Mouse (Mus musculus): ENCODE results near the gene Kcnh4.

Kcnh4 gene

DNA sequence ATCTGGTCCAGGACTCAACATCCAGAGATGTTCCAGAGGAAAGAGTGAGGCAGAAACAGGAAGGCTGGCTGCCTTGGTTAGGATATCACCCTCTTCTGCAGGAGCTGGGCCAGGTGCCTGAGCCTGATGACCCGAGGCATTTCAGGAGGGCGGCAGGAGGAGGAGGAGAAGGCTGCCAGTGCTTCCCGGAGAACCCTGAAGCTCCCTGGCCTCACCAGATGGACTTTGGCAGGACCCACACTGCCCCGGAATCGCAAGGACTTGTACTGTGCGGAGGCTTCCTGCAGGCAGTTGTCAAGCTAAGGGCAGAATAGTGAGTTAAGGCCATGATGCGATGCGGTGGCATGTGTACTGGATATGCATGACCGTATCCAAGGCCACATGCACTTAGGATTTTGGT lies 7.0 kb upstream of the Kcnh4 start:
- no peak for DNase-seq (ENCODE audit: extremely low read depth, low read depth)

- no peak for DNase-seq (ENCODE audit: extremely low read depth, low read depth)
Observed at GRCm38 (mm10) chr11:100762831-100763230, 3.1 kb upstream of the Kcnh4 start, which contains the start of gene Hcrt. Gene Hcrt (minus strand): TSS chr11:100762931.

DNA sequence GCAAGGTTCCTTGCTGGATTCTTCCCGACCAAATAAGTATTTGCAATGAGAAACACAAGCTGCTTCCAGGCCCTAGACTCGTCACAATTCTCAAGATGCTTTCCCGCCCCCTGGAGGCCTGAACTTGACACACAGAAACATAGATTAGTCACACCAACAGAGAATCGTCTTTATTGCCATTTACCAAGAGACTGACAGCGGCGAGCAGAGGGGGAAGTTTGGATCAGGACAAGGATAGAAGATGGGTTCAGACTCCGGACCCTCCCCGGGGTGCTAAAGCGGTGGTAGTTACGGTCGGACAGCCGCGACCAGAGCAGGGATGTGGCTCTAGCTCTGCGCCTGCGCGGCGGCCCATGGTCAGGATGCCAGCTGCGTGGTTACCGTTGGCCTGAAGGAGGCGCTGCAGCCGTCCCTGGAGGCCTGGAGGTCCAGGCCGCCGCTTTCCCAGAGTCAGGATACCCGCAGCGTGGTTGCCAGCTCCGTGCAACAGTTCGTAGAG lies 1.9 kb upstream of the Kcnh4 start:
- DNase-seq (ENCODE audit: extremely low read depth, low read depth) = peak; percentile 41

DNA sequence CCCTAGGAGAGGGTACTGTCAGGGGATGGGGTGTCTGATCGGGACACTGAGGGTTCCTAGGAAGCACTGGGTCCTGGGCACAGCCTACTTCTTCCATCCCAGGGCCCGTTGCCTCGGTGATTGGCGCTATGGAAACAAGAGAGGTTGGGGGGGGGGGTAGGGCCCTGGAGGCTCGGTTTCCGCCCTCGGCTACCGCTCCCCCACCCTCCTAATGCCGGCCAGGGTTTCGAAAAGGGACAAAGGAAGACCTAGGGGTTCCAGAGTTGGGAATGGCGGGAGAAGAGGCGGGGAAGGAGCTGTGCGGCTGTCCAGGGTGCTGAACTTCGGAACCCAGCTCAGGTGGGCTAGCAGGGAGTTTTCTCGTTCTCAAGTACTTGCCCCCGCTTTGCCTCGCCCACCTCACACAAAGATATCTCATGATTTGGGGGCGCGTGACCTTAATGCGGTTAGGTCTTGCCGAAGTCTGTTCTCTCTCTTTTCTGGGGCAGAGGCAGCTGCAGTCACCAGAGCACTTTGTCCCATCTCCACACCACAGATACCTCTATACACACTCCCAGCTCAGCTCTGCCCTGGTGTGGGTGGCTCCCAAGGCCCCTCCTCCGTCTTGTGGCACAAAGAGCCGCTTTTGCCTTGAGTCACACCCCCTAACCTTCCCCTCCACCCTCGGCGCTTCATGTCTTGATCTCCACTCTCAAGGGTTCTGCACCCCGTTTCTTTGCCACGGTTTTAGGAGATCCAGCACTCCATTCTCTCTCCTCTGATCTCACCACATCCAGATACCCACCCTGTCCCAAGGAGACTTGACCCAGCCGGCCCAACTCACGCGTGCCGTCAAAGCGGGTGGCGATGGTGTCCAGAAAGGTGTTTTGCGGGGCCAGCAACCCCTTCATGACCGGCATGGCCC lies 783 bp downstream of the Kcnh4 start:
- no peak for DNase-seq (ENCODE audit: extremely low read depth, low read depth)

- DNase-seq (ENCODE audit: extremely low read depth, low read depth) = no peak
Observed at GRCm38 (mm10) chr11:100757566-100757965, 2.2 kb downstream of the Kcnh4 start.

DNA sequence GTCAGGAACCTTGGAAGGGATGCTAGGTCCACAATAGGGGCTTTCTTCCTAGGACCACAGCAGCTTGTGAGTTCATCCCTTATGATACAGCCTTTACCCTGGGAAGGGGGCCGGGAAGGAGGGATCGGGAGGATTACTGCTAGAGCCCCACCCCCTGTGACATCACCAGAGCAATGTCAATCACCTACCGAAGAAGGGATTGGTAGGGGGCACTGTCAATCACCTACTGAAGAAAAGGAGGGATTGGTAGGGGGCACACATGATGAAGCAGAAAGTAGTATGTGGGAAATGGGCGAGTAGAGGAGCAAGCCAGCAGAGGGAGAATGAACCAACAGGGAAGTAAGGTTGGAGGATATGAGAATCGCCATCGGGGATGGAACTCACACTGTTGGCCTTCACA lies 3.3 kb downstream of the Kcnh4 start:
- no peak for DNase-seq (ENCODE audit: extremely low read depth, low read depth)

- no peak for DNase-seq (ENCODE audit: extremely low read depth, low read depth)
Observed at GRCm38 (mm10) chr11:100754693-100755057, 5.1 kb downstream of the Kcnh4 start.

GRCm38 (mm10) chr11:100754021-100754692 lies 5.6 kb downstream of the Kcnh4 start:
- no peak for DNase-seq (ENCODE audit: extremely low read depth, low read depth)

- DNase-seq (ENCODE audit: extremely low read depth, low read depth) = no peak
Observed at GRCm38 (mm10) chr11:100752294-100752693, 7.4 kb downstream of the Kcnh4 start.

DNA sequence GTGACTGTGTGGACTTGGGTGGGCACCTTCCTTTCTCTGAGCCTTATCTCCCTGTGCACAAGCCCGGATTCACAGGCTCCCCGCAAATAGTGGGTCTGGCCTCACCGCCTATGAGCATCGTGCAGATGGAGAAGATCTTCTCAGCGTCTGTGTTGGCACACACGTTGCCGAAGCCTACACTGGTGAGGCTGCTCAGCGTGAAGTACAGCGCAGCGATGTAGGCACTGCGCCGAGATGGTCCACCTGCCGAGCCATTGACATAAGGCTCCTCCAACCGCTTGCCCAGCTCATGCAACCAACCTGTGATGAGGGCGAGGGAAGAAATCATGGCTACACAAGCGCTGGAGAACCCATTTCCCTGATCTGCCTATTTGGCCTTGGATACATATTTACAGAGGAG lies 9.6 kb downstream of the Kcnh4 start:
- no peak for DNase-seq (ENCODE audit: extremely low read depth, low read depth)

GRCm38 (mm10) chr11:100749469-100749868 lies 10.3 kb downstream of the Kcnh4 start:
- DNase-seq (ENCODE audit: extremely low read depth, low read depth) = no peak

DNA sequence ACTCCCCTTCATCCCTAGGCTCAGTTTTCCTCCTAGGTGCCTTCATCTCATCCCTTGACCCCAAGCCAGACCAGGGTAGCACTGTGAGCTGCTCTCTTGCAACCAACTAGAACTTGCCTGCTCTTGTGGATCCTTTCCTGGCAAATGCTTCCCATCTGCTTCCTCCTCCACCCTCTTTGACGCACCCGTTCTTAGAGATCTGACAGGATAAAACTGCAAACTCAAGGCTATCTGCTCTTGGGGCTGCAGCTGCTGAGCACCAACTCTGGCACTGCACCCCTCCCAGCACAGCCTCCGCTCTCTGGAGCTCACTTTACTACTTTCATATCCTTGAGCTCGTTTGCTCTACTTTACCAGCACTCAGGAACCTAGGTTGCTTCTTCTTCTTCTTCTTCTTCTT lies 11.1 kb downstream of the Kcnh4 start:
- no peak for DNase-seq (ENCODE audit: extremely low read depth, low read depth)

GRCm38 (mm10) chr11:100747114-100747513 lies 12.6 kb downstream of the Kcnh4 start:
- no peak for DNase-seq (ENCODE audit: extremely low read depth, low read depth)

GRCm38 (mm10) chr11:100746546-100746945 lies 13.2 kb downstream of the Kcnh4 start:
- no peak for DNase-seq (ENCODE audit: extremely low read depth, low read depth)

DNA sequence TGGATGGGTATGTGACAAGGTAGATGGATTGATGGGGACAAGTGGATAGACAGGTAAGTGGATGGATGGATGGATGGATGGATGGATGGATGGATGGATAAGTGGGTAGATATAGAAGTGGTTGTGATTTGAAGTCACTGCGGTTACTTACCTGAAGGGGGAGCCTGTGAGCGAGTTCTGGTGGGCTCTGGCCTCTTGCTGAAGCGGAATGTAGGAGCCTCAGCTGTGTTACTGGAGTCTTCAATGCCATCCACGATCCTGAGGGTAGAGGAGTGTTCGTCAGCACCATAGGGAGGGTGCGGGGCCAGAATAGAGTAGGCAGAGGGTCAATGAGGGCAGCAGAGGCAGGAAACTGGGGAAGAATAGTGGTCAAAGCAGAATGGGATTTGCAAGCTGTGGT lies 14.7 kb downstream of the Kcnh4 start:
- no peak for DNase-seq (ENCODE audit: extremely low read depth, low read depth)

- no peak for DNase-seq (ENCODE audit: extremely low read depth, low read depth)
Observed at GRCm38 (mm10) chr11:100741348-100741747, 18.4 kb downstream of the Kcnh4 start.

GRCm38 (mm10) chr11:100738749-100739148 lies 21.0 kb downstream of the Kcnh4 start:
- no peak for DNase-seq (ENCODE audit: extremely low read depth, low read depth)

DNA sequence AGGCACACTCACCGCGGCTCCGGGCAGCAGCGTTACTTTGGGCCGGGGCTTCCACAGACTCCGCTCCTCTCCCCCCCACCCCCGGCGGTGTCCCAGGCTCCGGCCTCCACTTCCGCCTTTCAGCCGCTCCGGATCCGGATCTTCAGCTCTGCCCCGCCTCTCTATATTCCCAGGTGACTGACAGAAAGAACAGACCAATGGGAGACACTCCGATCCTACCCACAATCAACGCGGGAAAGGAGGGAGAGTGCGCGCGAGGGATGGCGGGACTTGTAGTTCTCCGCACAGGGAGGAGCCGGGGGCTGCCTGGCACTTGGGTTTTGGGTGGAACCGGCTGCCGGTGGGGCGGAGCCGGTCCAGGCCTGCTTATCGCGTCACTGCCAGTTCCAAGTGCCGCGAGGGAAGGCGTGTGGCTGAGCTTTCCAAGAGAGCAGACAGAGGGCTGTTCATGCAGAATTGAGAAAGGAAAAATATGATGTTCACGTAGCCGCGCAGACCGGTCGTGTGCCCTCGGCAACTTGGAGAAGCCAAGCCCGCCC lies 21.6 kb downstream of the Kcnh4 start, which contains the start of gene Rab5c:
Rab5c (minus strand) TSS at position 150 of the 539 bp plus-strand sequence.
- DNase-seq (ENCODE audit: extremely low read depth, low read depth) = peak; percentile 99

GRCm38 (mm10) chr11:100737105-100737733 lies 22.5 kb downstream of the Kcnh4 start:
- peak; percentile 93 for DNase-seq (ENCODE audit: extremely low read depth, low read depth)

GRCm38 (mm10) chr11:100736746-100737080 lies 23.0 kb downstream of the Kcnh4 start:
- no peak for DNase-seq (ENCODE audit: extremely low read depth, low read depth)

GRCm38 (mm10) chr11:100735954-100736745 lies 23.6 kb downstream of the Kcnh4 start:
- DNase-seq (ENCODE audit: extremely low read depth, low read depth) = peak; percentile 46
